Mouse (Mus musculus) kidney, embryonic 14.5 days (tissue): Measurements from ENCODE around the gene Pcca. TPM values are rescaled to one million over a fixed set of nuclear protein-coding genes. Genes with fewer than 3 reads are reported as not detected.
A peak's percentile ranks its signal among the peaks of the same experiment; 100 is the strongest.

Experiments used
- ATAC-seq: fragments of 200-750 bp; cut with Nextera tagmentation; 2 replicates; pipeline ENCODE4 v1.8.0; 2017; ENCODE audit warnings: moderate number of reproducible peaks, mild to moderate bottlenecking, moderate TSS enrichment, moderate library complexity; ENCODE audit not compliant: low FRiP score, low TSS enrichment
- H3K27ac ChIP-seq: fragments of 300-500 bp; sonication (generic); 2 replicates; pipeline ENCODE4 v1.5.1; 2014; ENCODE audit warnings: low read depth, mild to moderate bottlenecking, low read length, moderate library complexity, mixed read lengths
- H3K27me3 ChIP-seq: fragments of 300-500 bp; sonication (generic); 2 replicates; pipeline ENCODE4 v1.6.1; 2014; ENCODE audit warnings: mild to moderate bottlenecking, low read length; ENCODE audit not compliant: control insufficient read depth, insufficient read depth
- H3K36me3 ChIP-seq: fragments of 300-500 bp; sonication (generic); 2 replicates; pipeline ENCODE4 v1.6.1; 2014; ENCODE audit warnings: low read length, mixed read lengths; ENCODE audit not compliant: control insufficient read depth, insufficient read depth
- H3K4me1 ChIP-seq: fragments of 300-500 bp; sonication (generic); 2 replicates; pipeline ENCODE4 v1.6.1; 2014; ENCODE audit warnings: low read length, mixed read lengths; ENCODE audit not compliant: control insufficient read depth, insufficient read depth
- H3K4me2 ChIP-seq: fragments of 300-500 bp; sonication (generic); replicated peaks from 2 replicates; pipeline ENCODE4 v1.6.1; 2014; ENCODE audit warnings: low read depth, mild to moderate bottlenecking, low read length
- H3K4me3 ChIP-seq: fragments of 300-500 bp; sonication (generic); 2 replicates; pipeline ENCODE4 v1.5.1; 2014; ENCODE audit warnings: mild to moderate bottlenecking, low read length
- H3K9ac ChIP-seq: fragments of 300-500 bp; sonication (generic); 2 replicates; pipeline ENCODE4 v1.6.1; 2014; ENCODE audit warnings: low read depth, mild to moderate bottlenecking, low read length, moderate library complexity
- H3K9me3 ChIP-seq: fragments of 300-500 bp; sonication (generic); 2 replicates; pipeline ENCODE4 v1.6.1; 2016; ENCODE audit warnings: low read length; ENCODE audit not compliant: control insufficient read depth
- WGBS: fragments of 180-500 bp; shearing (Covaris S2); extraction: QIAGEN DNeasy Blood & Tissue Kit; methylation state at CpG from one replicate; pipeline ENCODE4 v1.1.7; 2014; 5-methylcytosine and 5-hydroxymethylcytosine counted together
- polyA plus RNA-seq: library from polyadenylated mRNA; unstranded; fragments of >200 nt; fragmentation: Nextera tagmentation; extraction: Ambion mirVana; gene quantifications from 2 replicates; pipeline ENCODE4 v1.2.1, GENCODE M21; 2014

Pcca gene
- polyA plus RNA-seq, 1 experiment from 2014 or later = 20.5 TPM

DNA sequence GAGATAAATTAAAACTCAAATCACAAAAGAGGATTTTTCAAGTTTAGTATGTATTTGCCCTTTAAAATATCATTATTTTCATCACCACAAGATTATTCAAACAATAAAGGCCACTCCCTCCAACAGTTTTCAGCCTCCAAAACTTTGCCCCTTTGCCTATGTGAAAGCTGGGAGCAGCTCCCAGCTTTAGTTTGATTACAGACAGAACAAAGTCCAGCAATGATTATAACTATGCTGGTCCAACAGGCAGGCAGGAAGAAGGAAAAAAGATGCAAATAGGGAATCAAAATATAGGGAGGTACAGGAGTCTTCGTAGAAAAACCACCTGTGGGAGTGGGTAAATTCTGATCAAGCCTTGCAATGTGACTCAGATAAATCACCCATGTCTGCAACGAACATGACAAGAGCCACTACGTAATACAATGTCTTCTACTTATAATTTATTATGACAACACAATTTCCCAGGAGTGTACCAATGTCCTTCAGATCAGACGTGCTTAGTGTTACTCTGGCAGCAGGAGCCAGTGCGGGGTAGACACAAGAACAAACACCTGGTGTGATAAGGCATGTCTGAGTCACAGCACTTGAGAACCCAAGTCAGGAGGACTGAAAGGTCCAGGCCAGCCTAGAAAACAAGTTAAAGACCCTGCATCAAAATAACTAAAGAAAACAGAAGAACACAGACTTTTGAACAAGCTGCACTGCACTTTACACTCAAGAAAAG, 375.4 kb downstream of the Pcca start:
- Histone ChIP-seq H3K27ac (no peak overlapping the region), H3K4me2 (no peak overlapping the region), H3K36me3 (no peaks in the 10 kb centered on the region), H3K9me3 (peaks cover 7% of the 10 kb centered on the region; the same call in 1 of the 2 replicates), H3K4me3 (no peak overlapping the region), H3K9ac (no peak overlapping the region), H3K27me3 (no peaks in the 10 kb centered on the region), H3K4me1 (no peaks in the 10 kb centered on the region)
- no peak for ATAC-seq
- 65% methylated on average over 5 of the region's 5 CpGs for WGBS

DNA sequence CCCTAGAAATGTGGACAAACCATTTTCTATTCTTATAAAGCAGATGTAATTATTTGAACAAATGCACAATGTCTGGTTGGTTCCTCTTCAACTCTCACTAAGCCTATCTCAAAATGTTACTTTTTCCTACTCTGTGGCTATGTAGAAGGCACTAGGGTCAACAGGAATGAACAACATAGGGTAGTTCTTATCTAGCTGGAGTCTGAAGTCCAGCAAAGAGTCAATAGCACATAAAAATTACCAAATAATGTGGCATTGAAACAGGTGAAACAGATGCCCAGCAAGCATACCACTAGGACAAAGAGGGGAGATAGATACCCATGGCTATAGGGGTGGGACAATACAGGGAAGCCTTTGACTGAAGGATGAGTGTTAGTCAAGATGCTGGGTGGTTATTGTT, 377.1 kb downstream of the Pcca start:
- no peak overlapping the region for H3K9ac ChIP-seq
- H3K4me1 ChIP-seq = no peaks in the 10 kb centered on the region
- H3K9me3 ChIP-seq = peaks cover 7% of the 10 kb centered on the region; the same call in 1 of the 2 replicates
- no peak overlapping the region for H3K4me2 ChIP-seq
- no peaks in the 10 kb centered on the region for H3K27me3 ChIP-seq
- no peaks in the 10 kb centered on the region; the same call in 1 of the 2 replicates for H3K36me3 ChIP-seq
- H3K4me3 ChIP-seq = no peak overlapping the region
- ATAC-seq = no peak
- no peak overlapping the region for H3K27ac ChIP-seq

DNA sequence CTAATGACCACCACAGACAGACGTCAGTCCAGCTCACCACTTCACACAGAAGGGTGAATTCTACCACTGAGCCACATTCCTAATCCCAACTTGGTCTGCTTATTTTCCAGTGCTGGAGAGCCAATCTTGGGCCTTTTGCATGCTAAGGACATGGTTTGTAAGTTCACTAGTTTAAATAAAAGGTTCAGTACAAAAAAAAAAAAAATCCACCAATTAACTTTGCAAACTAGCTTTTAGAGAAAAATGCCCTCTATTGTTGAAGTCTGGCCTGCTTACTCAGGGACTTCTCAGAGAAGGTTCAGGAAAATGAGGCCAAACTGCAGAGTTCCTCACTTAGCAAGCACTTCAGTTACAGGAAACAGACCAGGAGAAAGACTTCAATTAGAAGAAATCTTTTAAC, 378.0 kb downstream of the Pcca start:
- H3K4me3 ChIP-seq = peak overlapping the region; percentile 64
- H3K4me2 ChIP-seq = peak overlapping the region; percentile 92
- H3K36me3 ChIP-seq = no peaks in the 10 kb centered on the region; the same call in 1 of the 2 replicates
- no peaks in the 10 kb centered on the region for H3K27me3 ChIP-seq
- no peaks in the 10 kb centered on the region for H3K4me1 ChIP-seq
- no peak for ATAC-seq
- H3K9me3 ChIP-seq = peaks cover 7% of the 10 kb centered on the region; the same call in 1 of the 2 replicates
- no peak overlapping the region for H3K9ac ChIP-seq
- WGBS = 68% methylated on average over 1 of the region's 1 CpGs
- H3K27ac ChIP-seq = no peak overlapping the region

DNA sequence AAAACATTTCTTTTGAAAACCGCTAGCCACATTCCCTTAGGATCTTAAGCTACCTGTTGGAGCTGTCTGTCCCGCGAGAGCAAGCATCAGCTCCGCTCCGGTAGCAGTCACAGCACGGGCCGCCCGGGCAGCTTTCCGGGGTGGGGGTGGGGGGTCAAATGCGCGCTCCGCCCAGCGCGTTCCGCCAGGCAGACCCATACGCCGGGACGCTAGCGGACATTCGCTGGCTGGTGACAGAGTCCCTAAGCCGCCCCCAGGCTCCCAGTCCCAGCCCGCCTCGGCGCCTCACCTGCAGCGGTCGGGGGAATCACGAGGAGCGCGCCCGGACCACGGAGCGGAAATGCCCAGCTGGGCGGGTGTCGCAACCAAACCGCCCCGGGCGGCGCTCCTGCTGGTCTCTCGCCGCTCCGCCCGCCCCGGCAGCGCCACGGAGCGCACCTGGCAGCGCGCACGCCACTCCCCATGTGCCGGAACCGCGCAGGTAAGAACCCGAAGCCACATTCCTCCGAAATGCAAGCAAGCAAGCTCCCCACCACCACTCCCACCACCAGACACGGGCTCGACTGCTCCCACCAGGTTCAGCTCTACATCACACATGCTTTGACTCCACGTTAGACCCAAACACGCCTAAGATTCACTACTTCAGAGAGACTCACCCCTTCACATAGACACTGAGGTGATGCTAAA, 378.8 kb downstream of the Pcca start:
- WGBS = under 1% methylated on average over 58 of the region's 58 CpGs
- H3K9me3 ChIP-seq = peaks cover 7% of the 10 kb centered on the region; the same call in 1 of the 2 replicates
- no peaks in the 10 kb centered on the region for H3K4me1 ChIP-seq
- H3K4me2 ChIP-seq = peak overlapping the region; percentile 92
- 0 out of 2 replicates have a peak overlapping the region, but pooled peaks have one; percentile 6 for H3K27ac ChIP-seq
- peak; percentile 91 for ATAC-seq
- H3K4me3 ChIP-seq = peak overlapping the region; percentile 64
- H3K36me3 ChIP-seq = no peaks in the 10 kb centered on the region; the same call in 1 of the 2 replicates
- no peaks in the 10 kb centered on the region for H3K27me3 ChIP-seq
- H3K9ac ChIP-seq = peak overlapping the region; percentile 62

DNA sequence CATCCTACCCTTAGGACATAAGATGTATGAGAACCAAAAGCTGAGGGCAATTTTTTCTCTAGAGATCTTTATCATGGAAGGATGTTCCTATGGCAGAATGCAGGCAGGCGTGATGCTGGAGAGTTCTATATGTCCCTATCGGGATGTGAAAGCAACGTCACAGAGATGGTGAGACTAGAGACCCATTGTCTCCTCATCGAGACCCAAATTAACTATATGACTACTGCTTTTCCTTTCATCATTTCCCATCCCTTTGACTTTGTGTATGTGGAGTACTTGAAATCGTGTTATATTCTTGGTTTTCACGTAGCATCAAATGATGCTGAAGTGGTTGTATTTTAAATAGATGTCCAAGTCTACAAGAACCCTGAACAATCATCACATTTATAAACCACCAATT, 379.5 kb downstream of the Pcca start, which contains the start of gene Ggact:
TSS of gene Ggact (minus strand) at position 101 of the 400 bp plus-strand sequence.
- Histone ChIP-seq H3K27ac (0 out of 2 replicates have a peak within 1 kb of the TSS, but pooled peaks have one; percentile 6), H3K4me1 (no peaks in the 10 kb centered on the region), H3K4me2 (peak within 1 kb of the TSS; percentile 92), H3K36me3 (peaks cover 3% of the 10 kb centered on the region; the same call in 1 of the 2 replicates), H3K9me3 (peaks cover 2% of the 10 kb centered on the region; the same call in 1 of the 2 replicates), H3K4me3 (peak within 1 kb of the TSS; percentile 64), H3K27me3 (no peaks in the 10 kb centered on the region), H3K9ac (peak within 1 kb of the TSS; percentile 62)
- no peak for ATAC-seq
- WGBS = 84% methylated on average over 6 of the region's 6 CpGs

DNA sequence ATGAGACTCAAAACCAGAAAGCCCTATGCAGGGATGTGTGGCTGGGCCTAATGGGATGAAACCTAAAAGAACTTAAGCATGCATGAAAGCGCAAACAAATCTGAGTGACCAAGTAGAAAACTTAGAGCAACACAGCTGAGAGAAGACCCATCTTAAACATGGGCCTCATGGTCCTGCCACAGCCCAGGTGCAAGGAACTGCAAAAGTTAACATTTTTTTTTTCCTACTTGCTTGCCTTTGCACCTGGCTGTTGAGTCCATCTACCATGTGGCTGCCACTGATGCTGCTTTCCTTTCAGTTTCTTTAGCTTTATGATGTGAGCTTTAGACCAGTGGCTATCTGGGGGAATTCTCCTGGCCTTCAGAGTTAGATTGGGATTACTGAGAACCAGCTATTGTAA, 383.6 kb downstream of the Pcca start:
- Histone ChIP-seq H3K9ac (no peak overlapping the region), H3K4me1 (no peaks in the 10 kb centered on the region), H3K9me3 (no peaks in the 10 kb centered on the region), H3K27ac (no peak overlapping the region), H3K36me3 (peaks cover 12% of the 10 kb centered on the region; the same call in 1 of the 2 replicates), H3K4me3 (no peak overlapping the region), H3K27me3 (no peaks in the 10 kb centered on the region), H3K4me2 (no peak overlapping the region)
- no peak for ATAC-seq
- WGBS = 81% methylated on average over 1 of the region's 1 CpGs

DNA sequence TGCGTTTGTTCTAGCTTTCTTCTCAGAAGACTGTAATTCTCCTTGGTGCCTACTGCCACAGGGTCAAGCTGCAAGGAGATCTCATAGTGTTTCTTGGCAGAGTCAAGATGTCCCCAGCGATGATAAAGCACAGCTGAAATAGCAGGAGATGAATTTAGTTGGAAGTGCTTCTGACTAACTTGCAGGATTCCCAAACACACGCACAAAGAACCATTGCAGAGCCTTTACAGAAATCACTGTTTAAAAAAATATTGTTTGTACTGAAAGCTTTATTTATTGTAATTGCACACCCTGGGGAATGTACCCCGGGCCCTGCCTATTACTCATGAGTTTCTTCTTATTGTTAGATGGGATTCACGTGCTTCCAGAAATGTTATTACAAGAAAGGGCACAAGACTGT, 385.9 kb downstream of the Pcca start:
- Histone ChIP-seq H3K4me2 (no peak overlapping the region), H3K4me3 (no peak overlapping the region), H3K27me3 (no peaks in the 10 kb centered on the region), H3K36me3 (peaks cover 12% of the 10 kb centered on the region; the same call in 1 of the 2 replicates), H3K9me3 (no peaks in the 10 kb centered on the region), H3K4me1 (no peaks in the 10 kb centered on the region), H3K9ac (no peak overlapping the region), H3K27ac (no peak overlapping the region)
- ATAC-seq = no peak
- WGBS = 53% methylated on average over 5 of the region's 5 CpGs

DNA sequence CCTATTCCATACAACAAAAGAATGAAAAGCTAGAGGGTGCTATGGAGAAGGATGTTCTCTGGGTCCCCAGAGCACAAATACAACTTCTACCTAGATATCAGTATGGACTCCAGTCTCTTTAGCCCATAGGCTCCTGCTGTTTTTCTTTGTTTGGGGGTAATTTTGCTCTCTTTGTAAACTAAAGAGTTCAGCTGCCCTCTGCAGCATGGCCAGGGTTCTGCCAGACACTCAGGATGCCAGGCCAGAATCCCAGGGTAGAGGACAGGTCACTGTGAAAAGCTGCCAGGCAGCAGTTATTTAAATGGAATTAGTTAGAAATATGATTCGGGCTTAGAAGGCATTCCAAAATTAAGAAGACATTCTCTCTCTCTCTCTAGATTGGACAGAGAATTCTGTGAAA, 402.3 kb downstream of the Pcca start:
- no peak overlapping the region for H3K4me3 ChIP-seq
- H3K36me3 ChIP-seq = peaks cover 29% of the 10 kb centered on the region
- no peaks in the 10 kb centered on the region for H3K9me3 ChIP-seq

More for the DNA sequence above, 402.3 kb downstream of the Pcca start:
- ATAC-seq = no peak
- H3K27me3 ChIP-seq = 0 out of 2 replicates have a peak, but pooled peaks cover 2% of the 10 kb centered on the region
- H3K4me1 ChIP-seq = no peaks in the 10 kb centered on the region
- 95% methylated on average over 1 of the region's 1 CpGs for WGBS
- H3K27ac ChIP-seq = no peak overlapping the region
- no peak overlapping the region for H3K4me2 ChIP-seq
- H3K9ac ChIP-seq = no peak overlapping the region
